Mouse (Mus musculus): ENCODE results near the gene Yipf1. TPM values are rescaled to one million over a fixed set of nuclear protein-coding genes. Genes with fewer than 3 reads are reported as not detected.

Yipf1 gene
- polyA plus RNA-seq, 1 experiment from 2014 or later = 35.9 TPM

- Histone ChIP-seq H3K9me3 (ENCODE audit: low read length) (no peaks in the 10 kb centered on the region), H3K36me3 (replicated peaks; ENCODE audit: insufficient read depth, low read length) (peaks cover 4% of the 10 kb centered on the region), H3K4me1 (ENCODE audit: insufficient read depth) (no peaks in the 10 kb centered on the region), H3K9ac (replicated peaks) (no peak overlapping the region), H3K27me3 (ENCODE audit: insufficient read depth, low read length) (no peaks in the 10 kb centered on the region), H3K4me2 (ENCODE audit: low read depth, low read length) (no peak overlapping the region), H3K27ac (ENCODE audit: low read depth) (no peak overlapping the region), H3K4me3 (ENCODE audit: low read depth, low read length) (no peak overlapping the region)
- no peak for TF ChIP-seq EP300 (IDR thresholded peaks at IDR 0.05; ENCODE audit: low read depth)
- no peak for TF ChIP-seq CTCF (IDR thresholded peaks at IDR 0.05; ENCODE audit: low read depth)
- WGBS (ENCODE audit: insufficient replicate concordance) = 81% methylated on average over 8 of the region's 8 CpGs
- ATAC-seq (no peak), DNase-seq (no peak)
Observed at GRCm38 (mm10) chr4:107336356-107336755, 22.2 kb downstream of the Yipf1 start.

- no peak for DNase-seq
- 72% methylated on average over 5 of the region's 5 CpGs for WGBS (ENCODE audit: insufficient replicate concordance)
- TF ChIP-seq EP300 (IDR thresholded peaks at IDR 0.05; ENCODE audit: low read depth) = no peak
- no peak for TF ChIP-seq CTCF (IDR thresholded peaks at IDR 0.05; ENCODE audit: low read depth)
- no peak overlapping the region for H3K27ac ChIP-seq (ENCODE audit: low read depth)
- H3K9ac ChIP-seq (replicated peaks) = no peak overlapping the region
- no peak overlapping the region for H3K4me3 ChIP-seq (ENCODE audit: low read depth, low read length)
- H3K36me3 ChIP-seq (replicated peaks; ENCODE audit: insufficient read depth, low read length) = peaks cover 4% of the 10 kb centered on the region
- no peaks in the 10 kb centered on the region for H3K27me3 ChIP-seq (ENCODE audit: insufficient read depth, low read length)
- no peak for ATAC-seq
- no peaks in the 10 kb centered on the region for H3K4me1 ChIP-seq (ENCODE audit: insufficient read depth)
- H3K4me2 ChIP-seq (ENCODE audit: low read depth, low read length) = no peak overlapping the region
- H3K9me3 ChIP-seq (ENCODE audit: low read length) = no peaks in the 10 kb centered on the region
Observed at GRCm38 (mm10) chr4:107337455-107337854, 23.3 kb downstream of the Yipf1 start.

- Histone ChIP-seq H3K9ac (replicated peaks) (no peak overlapping the region), H3K27ac (ENCODE audit: low read depth) (no peak overlapping the region), H3K4me1 (ENCODE audit: insufficient read depth) (no peaks in the 10 kb centered on the region), H3K4me2 (ENCODE audit: low read depth, low read length) (no peak overlapping the region), H3K9me3 (ENCODE audit: low read length) (no peaks in the 10 kb centered on the region), H3K36me3 (replicated peaks; ENCODE audit: insufficient read depth, low read length) (peaks cover 13% of the 10 kb centered on the region), H3K4me3 (ENCODE audit: low read depth, low read length) (no peak overlapping the region), H3K27me3 (ENCODE audit: insufficient read depth, low read length) (no peaks in the 10 kb centered on the region)
- ATAC-seq (no peak), DNase-seq (no peak)
- WGBS (ENCODE audit: insufficient replicate concordance) = 77% methylated on average over 5 of the region's 5 CpGs
- no peak for TF ChIP-seq CTCF (IDR thresholded peaks at IDR 0.05; ENCODE audit: low read depth)
- TF ChIP-seq EP300 (IDR thresholded peaks at IDR 0.05; ENCODE audit: low read depth) = no peak
Observed at GRCm38 (mm10) chr4:107341354-107341753, 27.2 kb downstream of the Yipf1 start.

GRCm38 (mm10) chr4:107344612-107345011, 30.4 kb downstream of the Yipf1 start:
- TF ChIP-seq CTCF (IDR thresholded peaks at IDR 0.05; ENCODE audit: low read depth) (no peak), EP300 (IDR thresholded peaks at IDR 0.05; ENCODE audit: low read depth) (no peak)
- Histone ChIP-seq H3K27me3 (ENCODE audit: insufficient read depth, low read length) (no peaks in the 10 kb centered on the region), H3K4me2 (ENCODE audit: low read depth, low read length) (no peak overlapping the region), H3K27ac (ENCODE audit: low read depth) (no peak overlapping the region), H3K36me3 (replicated peaks; ENCODE audit: insufficient read depth, low read length) (peaks cover 9% of the 10 kb centered on the region; the same call in 1 of the 2 replicates), H3K4me3 (ENCODE audit: low read depth, low read length) (no peak overlapping the region), H3K9me3 (ENCODE audit: low read length) (no peaks in the 10 kb centered on the region), H3K9ac (replicated peaks) (no peak overlapping the region), H3K4me1 (ENCODE audit: insufficient read depth) (no peaks in the 10 kb centered on the region)
- no peak for DNase-seq
- no peak for ATAC-seq
- 76% methylated on average over 7 of the region's 7 CpGs for WGBS (ENCODE audit: insufficient replicate concordance)

GRCm38 (mm10) chr4:107347221-107347620, 33.1 kb downstream of the Yipf1 start:
- no peak overlapping the region for H3K4me3 ChIP-seq (ENCODE audit: low read depth, low read length)
- no peak overlapping the region for H3K27ac ChIP-seq (ENCODE audit: low read depth)
- DNase-seq = no peak
- no peak overlapping the region for H3K4me2 ChIP-seq (ENCODE audit: low read depth, low read length)
- 67% methylated on average over 6 of the region's 6 CpGs for WGBS (ENCODE audit: insufficient replicate concordance)
- H3K27me3 ChIP-seq (ENCODE audit: insufficient read depth, low read length) = no peaks in the 10 kb centered on the region
- TF ChIP-seq EP300 (IDR thresholded peaks at IDR 0.05; ENCODE audit: low read depth) (no peak), CTCF (IDR thresholded peaks at IDR 0.05; ENCODE audit: low read depth) (no peak)
- H3K9me3 ChIP-seq (ENCODE audit: low read length) = no peaks in the 10 kb centered on the region
- no peaks in the 10 kb centered on the region for H3K4me1 ChIP-seq (ENCODE audit: insufficient read depth)
- no peak for ATAC-seq
- no peak overlapping the region for H3K9ac ChIP-seq (replicated peaks)
- peaks cover 20% of the 10 kb centered on the region; the same call in 1 of the 2 replicates for H3K36me3 ChIP-seq (replicated peaks; ENCODE audit: insufficient read depth, low read length)

- TF ChIP-seq EP300 (IDR thresholded peaks at IDR 0.05; ENCODE audit: low read depth) (no peak), CTCF (IDR thresholded peaks at IDR 0.05; ENCODE audit: low read depth) (no peak)
- WGBS (ENCODE audit: insufficient replicate concordance) = 74% methylated on average over 20 of the region's 20 CpGs
- Histone ChIP-seq H3K4me3 (ENCODE audit: low read depth, low read length) (no peak overlapping the region), H3K36me3 (replicated peaks; ENCODE audit: insufficient read depth, low read length) (peaks cover 20% of the 10 kb centered on the region; the same call in 1 of the 2 replicates), H3K4me2 (ENCODE audit: low read depth, low read length) (no peak overlapping the region), H3K4me1 (ENCODE audit: insufficient read depth) (no peaks in the 10 kb centered on the region), H3K9ac (replicated peaks) (no peak overlapping the region), H3K27me3 (ENCODE audit: insufficient read depth, low read length) (no peaks in the 10 kb centered on the region), H3K27ac (ENCODE audit: low read depth) (no peak overlapping the region), H3K9me3 (ENCODE audit: low read length) (no peaks in the 10 kb centered on the region)
- ATAC-seq (no peak), DNase-seq (no peak)
Observed at GRCm38 (mm10) chr4:107348529-107349310, 34.6 kb downstream of the Yipf1 start.

All from liver, postnatal 0 days (tissue).